Mouse (Mus musculus): ENCODE data around the gene Olfr339. TPM values are rescaled to one million over a fixed set of nuclear protein-coding genes. Genes with fewer than 3 reads are reported as not detected.
"Not testable (repeated sequence)": the region's sequence is repeated elsewhere in the genome, so short reads cannot be mapped to it uniquely, and the experiment has no call there.

The Olfr339 gene
- not detected for total RNA-seq (2021)

DNA sequence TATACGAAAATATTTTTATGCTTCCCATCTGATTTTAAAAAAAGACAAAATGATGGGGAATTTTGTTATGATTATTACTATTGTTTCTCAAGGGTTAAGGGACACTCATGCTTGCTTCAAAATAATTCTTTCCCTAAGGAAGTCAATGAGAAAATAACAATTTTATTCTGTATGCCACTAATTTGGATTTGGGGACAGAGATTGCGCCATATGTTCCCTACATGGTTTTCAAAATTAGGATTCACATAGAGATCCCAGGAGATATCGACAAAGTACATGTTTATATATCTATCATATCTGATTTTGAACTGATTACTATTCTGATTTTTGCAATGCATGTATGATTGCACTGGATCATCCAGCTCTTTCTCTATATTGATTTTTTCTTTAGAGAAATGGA is at the start of gene Olfr339:
Gene Olfr339, plus strand, starts transcription at position 301 of the 400 bp plus-strand sequence.
- DNase-seq (ENCODE audit: low spot score in 2 of 2), result no peak
- intact Hi-C loops (cut with DNase I), result no loop called here

- no peak for DNase-seq (ENCODE audit: low spot score in 2 of 2)
- intact Hi-C loops (cut with DNase I), result no loop called here
These were observed 45.5 kb upstream of the Olfr339 start, which contains the start of gene Olfr338 for GRCm38 (mm10) chr2:36373219-36373618. Gene Olfr338 (plus strand): TSS chr2:36373519.

GRCm38 (mm10) chr2:36415174-36415573 is 3.6 kb upstream of the Olfr339 start:
- DNase-seq (ENCODE audit: low spot score in 2 of 2); intact Hi-C loops (cut with DNase I): not testable (repeated sequence)

GRCm38 (mm10) chr2:36415591-36415990 is 3.2 kb upstream of the Olfr339 start:
- DNase-seq (ENCODE audit: low spot score in 2 of 2); intact Hi-C loops (cut with DNase I): not testable (repeated sequence)

DNA sequence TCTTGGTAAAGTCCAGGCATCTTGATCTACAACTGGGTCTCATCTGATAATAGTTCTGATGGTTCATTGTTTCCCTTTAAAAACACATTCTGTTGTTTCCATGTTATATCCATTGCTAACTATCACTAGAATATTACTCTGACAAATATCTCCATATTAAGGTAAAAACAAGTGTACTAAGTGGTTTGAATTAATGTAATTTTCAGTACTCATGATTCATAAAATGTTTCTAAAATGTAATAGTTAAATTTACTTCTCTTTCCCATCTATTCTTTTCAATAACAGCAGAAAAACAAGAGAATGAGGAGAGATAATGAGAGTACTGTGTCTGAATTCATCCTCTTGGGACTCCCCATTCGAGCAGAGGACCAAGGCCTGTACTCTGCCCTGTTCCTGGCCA is 33.5 kb downstream of the Olfr339 start, which contains the start of gene Olfr340:
Gene Olfr340, plus strand, starts transcription at position 301 of the 400 bp plus-strand sequence.
- no peak for DNase-seq (ENCODE audit: low spot score in 2 of 2)
- intact Hi-C loops (cut with DNase I), result no loop called here

- intact Hi-C loops (cut with DNase I), result no loop called here
- DNase-seq (ENCODE audit: low spot score in 2 of 2), result no peak
These were observed 54.9 kb downstream of the Olfr339 start for GRCm38 (mm10) chr2:36473634-36474033.

Other genes starting within 250 kb of the Olfr339 start
- 10 to 100 TPM; 16.1 to 22.2 TPM for gene Ptgs1, start 188.5 kb upstream of the Olfr339 start, total RNA-seq (2021)
- gene Olfr338, start 45.4 kb upstream of the Olfr339 start, total RNA-seq (2021), result not detected
- gene Olfr340, start 33.6 kb downstream of the Olfr339 start, total RNA-seq (2021), result not detected
- not detected for gene Olfr341, start 63.5 kb downstream of the Olfr339 start, total RNA-seq (2021)
- gene Olfr342, start 106.1 kb downstream of the Olfr339 start, total RNA-seq (2021), result not detected
- not detected for gene Olfr344, start 147.7 kb downstream of the Olfr339 start, total RNA-seq (2021)
- not detected for gene Olfr345, start 221.1 kb downstream of the Olfr339 start, total RNA-seq (2021)

Measured in left cerebral cortex, postnatal 36 days (tissue).